Mouse (Mus musculus) bone marrow macrophage, adult 2 months (primary cell): ENCODE results near the gene Pphln1. TPM values are rescaled to one million over a fixed set of nuclear protein-coding genes. Genes with fewer than 3 reads are reported as not detected.

Source experiments
- H3K27ac ChIP-seq: 2 replicates; pipeline ENCODE4 v1.5.1; 2012; ENCODE audit warnings: low read depth, low read length; ENCODE audit not compliant: insufficient read depth
- H3K4me1 ChIP-seq: 2 replicates; pipeline ENCODE4 v1.6.1; 2012; ENCODE audit warnings: low read length; ENCODE audit not compliant: control insufficient read depth, insufficient read depth
- H3K4me3 ChIP-seq: 2 replicates; pipeline ENCODE4 v1.5.1; 2012; ENCODE audit warnings: mild to moderate bottlenecking, low read length, moderate library complexity; ENCODE audit not compliant: insufficient read depth
- CTCF ChIP-seq: IDR thresholded peaks from 2 replicates; pipeline ENCODE4 v1.5.1; 2012; ENCODE audit warnings: low read depth, mild to moderate bottlenecking, low read length, moderate library complexity
- POLR2A ChIP-seq: IDR thresholded peaks from 2 replicates; pipeline ENCODE4 v1.6.1; 2012; ENCODE audit warnings: mild to moderate bottlenecking, low read depth, low read length, borderline replicate concordance
- polyA plus RNA-seq: library from polyadenylated mRNA; stranded (reverse); fragments of >200 nt; gene quantifications from 2 replicates; pipeline ENCODE4 v1.2.4, GENCODE M21; 2012; ENCODE audit not compliant: missing spikeins, insufficient read depth, insufficient read length

The Pphln1 gene
- polyA plus RNA-seq, 1 experiment, result 25.5 TPM

DNA sequence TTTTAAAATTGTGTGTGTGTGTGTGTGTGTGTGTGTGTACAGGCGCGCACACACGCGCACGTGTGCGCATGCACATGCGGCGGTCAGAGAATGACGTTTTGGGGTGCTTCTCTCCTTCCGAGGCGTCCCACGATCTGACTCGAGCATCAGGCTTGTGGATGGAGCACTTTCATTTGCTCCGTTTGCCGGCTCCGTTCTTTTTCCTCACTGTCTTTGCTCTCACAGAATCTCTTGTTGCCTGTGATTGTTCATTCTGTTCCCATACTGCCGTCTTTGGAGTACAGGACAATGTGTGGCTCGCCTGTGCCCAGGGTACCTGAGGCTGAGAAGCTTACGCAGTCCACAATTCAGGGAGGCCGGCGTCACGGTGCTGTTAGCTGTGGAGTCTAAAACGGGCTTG lies 62.9 kb downstream of the Pphln1 start:
- TF ChIP-seq CTCF (no peak), POLR2A (no peak)
- H3K4me3 ChIP-seq, result no peak overlapping the region
- no peak overlapping the region for H3K27ac ChIP-seq
- H3K4me1 ChIP-seq, result no peaks in the 10 kb centered on the region

DNA sequence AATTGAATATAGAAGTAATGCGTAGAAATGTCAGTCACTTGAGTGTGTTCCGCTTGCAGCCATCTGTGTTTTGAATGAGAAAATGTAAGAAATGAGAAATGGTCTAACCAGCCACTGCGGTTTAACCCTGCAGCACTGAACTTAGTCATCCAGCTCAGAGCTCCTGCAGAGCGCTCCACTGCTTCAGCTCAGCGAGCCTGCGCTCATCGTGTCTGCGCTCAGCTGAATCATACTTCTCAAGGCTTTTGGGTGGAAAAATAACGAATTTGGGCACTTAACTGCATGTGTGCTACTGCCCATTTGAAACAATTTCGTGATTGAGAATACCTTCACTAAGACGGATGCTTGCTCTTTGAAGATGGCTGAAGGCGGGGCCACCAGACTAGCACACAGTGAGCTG lies 73.5 kb downstream of the Pphln1 start:
- TF ChIP-seq POLR2A (no peak), CTCF (no peak)
- H3K4me1 ChIP-seq, result peaks cover 7% of the 10 kb centered on the region
- H3K27ac ChIP-seq, result no peak overlapping the region
- H3K4me3 ChIP-seq, result no peak overlapping the region

DNA sequence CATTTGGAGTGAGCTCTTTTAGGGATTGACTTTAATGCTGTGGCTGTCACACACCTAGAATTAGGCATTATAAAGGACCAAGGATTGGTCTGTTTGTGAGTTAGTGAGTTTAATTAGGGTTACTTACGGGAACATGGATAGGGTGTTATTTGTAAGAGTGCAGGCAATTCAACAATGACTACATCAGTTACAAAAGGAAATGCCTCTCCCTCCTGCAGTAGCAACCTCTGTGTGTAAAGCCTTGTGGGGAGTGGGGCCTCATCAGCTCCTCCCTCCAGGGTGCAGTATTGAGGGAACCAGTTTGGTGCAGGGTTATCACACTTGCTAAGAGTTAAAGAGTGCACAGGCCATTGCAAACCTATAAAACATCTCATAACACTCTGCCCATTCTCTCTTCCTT lies 73.9 kb downstream of the Pphln1 start:
- Histone ChIP-seq H3K4me3 (no peak overlapping the region), H3K4me1 (peaks cover 10% of the 10 kb centered on the region), H3K27ac (no peak overlapping the region)
- no peak for TF ChIP-seq POLR2A
- TF ChIP-seq CTCF, result no peak

- no peak for TF ChIP-seq POLR2A
- no peak for TF ChIP-seq CTCF
- H3K4me1 ChIP-seq, result peaks cover 13% of the 10 kb centered on the region
- no peak overlapping the region for H3K27ac ChIP-seq
Observed at GRCm38 (mm10) chr15:93474277-93474676, 76.1 kb downstream of the Pphln1 start.

GRCm38 (mm10) chr15:93475688-93476087 lies 77.5 kb downstream of the Pphln1 start:
- TF ChIP-seq CTCF (no peak), POLR2A (no peak)
- Histone ChIP-seq H3K27ac (no peak overlapping the region), H3K4me3 (no peak overlapping the region), H3K4me1 (peaks cover 18% of the 10 kb centered on the region)

More at GRCm38 (mm10) chr15:93474277-93474676, 76.1 kb downstream of the Pphln1 start:
- no peak overlapping the region for H3K4me3 ChIP-seq

DNA sequence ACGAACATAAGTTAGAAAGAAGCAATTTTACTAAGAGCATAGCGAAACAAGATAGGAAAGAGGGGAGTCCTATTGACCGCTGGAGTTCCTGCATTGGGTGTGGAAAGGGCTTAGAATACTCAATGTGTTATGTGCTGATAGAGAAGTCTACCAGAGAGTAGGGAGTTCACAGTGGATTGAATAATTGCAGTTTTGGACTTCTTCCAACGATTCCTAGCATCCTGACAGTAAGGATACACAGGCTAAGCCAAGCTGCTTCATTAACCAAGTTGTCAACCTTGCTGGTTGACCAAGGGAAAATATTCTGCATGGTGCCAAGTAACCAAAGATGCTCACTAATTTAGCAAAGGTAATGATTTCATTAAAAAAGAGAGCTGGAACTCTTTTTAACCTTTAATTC lies 79.6 kb downstream of the Pphln1 start:
- no peak for TF ChIP-seq CTCF
- no peak for TF ChIP-seq POLR2A
- Histone ChIP-seq H3K4me1 (peaks cover 18% of the 10 kb centered on the region), H3K27ac (no peak overlapping the region), H3K4me3 (no peak overlapping the region)

GRCm38 (mm10) chr15:93478676-93479075 lies 80.5 kb downstream of the Pphln1 start:
- Histone ChIP-seq H3K4me3 (no peak overlapping the region), H3K4me1 (peaks cover 21% of the 10 kb centered on the region), H3K27ac (no peak overlapping the region)
- no peak for TF ChIP-seq POLR2A
- no peak for TF ChIP-seq CTCF

- H3K4me3 ChIP-seq, result no peak overlapping the region
- no peak overlapping the region for H3K27ac ChIP-seq
- H3K4me1 ChIP-seq, result peaks cover 27% of the 10 kb centered on the region
- no peak for TF ChIP-seq POLR2A
- TF ChIP-seq CTCF, result no peak
Observed at GRCm38 (mm10) chr15:93479445-93479844, 81.3 kb downstream of the Pphln1 start.

GRCm38 (mm10) chr15:93481112-93481511 lies 83.0 kb downstream of the Pphln1 start:
- Histone ChIP-seq H3K4me1 (peaks cover 30% of the 10 kb centered on the region), H3K4me3 (no peak overlapping the region), H3K27ac (no peak overlapping the region)
- TF ChIP-seq POLR2A, result no peak
- TF ChIP-seq CTCF, result no peak

DNA sequence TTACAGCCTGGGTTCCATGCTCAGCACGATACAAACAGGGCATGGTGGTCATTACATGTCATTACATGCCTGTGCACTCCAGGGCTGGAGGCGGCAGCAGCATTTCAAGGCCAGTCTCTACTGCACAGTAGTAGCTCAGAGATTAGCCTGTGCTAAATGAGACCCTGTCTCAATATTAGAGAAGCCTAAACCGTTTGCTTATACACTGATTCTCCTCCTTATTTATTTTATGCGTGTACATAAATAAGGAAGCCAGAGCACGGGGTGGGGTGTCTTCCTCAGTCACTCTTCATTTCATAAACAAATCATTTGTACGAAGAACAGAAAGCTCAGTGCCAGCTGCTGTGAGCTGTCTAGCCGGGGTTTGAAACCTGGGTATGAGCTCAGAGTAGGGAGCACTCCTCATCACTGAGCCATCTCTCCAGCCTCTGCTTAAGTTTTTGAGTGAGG lies 86.1 kb downstream of the Pphln1 start:
- TF ChIP-seq POLR2A (no peak), CTCF (no peak)
- peaks cover 21% of the 10 kb centered on the region for H3K4me1 ChIP-seq
- no peak overlapping the region for H3K4me3 ChIP-seq
- peak overlapping the region; percentile 48 for H3K27ac ChIP-seq

DNA sequence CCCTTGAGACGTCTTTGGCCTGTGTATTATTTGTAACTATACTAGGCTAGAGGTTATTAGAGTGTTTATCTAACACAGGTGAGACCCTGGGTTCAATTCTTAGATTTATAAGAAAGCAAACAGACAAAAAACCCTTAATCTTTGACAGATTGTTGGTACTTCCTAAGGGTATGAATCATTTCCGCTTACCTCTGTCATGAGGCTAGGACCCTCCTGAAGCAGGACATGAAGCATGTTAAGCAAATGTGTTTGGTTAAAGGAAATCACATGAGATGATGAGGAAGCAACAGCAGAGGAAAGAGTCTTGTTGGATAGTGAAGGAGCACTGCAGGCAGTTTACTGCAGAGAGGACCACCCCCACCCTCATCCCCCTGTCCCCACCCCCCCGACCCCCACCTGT lies 87.1 kb downstream of the Pphln1 start:
- H3K4me3 ChIP-seq, result no peak overlapping the region
- TF ChIP-seq CTCF, result no peak
- TF ChIP-seq POLR2A, result no peak
- H3K4me1 ChIP-seq, result peaks cover 17% of the 10 kb centered on the region
- H3K27ac ChIP-seq, result peak overlapping the region; percentile 18; the same call in 1 of the 2 replicates
